Mouse (Mus musculus): ENCODE data around the gene Bpifb2.
"Not testable (repeated sequence)": the region's sequence is repeated elsewhere in the genome, so short reads cannot be mapped to it uniquely, and the experiment has no call there.

Gene Bpifb2

GRCm38 (mm10) chr2:153874745-153875144 is at the start of gene Bpifb2:
Bpifb2 (plus strand) TSS chr2:153875045.
- DNase-seq (ENCODE audit: low spot score in 2 of 2): no peak

GRCm38 (mm10) chr2:153825900-153826299 is 48.9 kb upstream of the Bpifb2 start:
- not testable (repeated sequence) for DNase-seq (ENCODE audit: low spot score in 2 of 2)

- no peak for DNase-seq (ENCODE audit: low spot score in 2 of 2)
Measured at GRCm38 (mm10) chr2:153827171-153827830, 47.5 kb upstream of the Bpifb2 start.

GRCm38 (mm10) chr2:153828704-153829103 is 46.1 kb upstream of the Bpifb2 start:
- no peak for DNase-seq (ENCODE audit: low spot score in 2 of 2)

- no peak for DNase-seq (ENCODE audit: low spot score in 2 of 2)
Measured at GRCm38 (mm10) chr2:153833291-153833690, 41.6 kb upstream of the Bpifb2 start.

- DNase-seq (ENCODE audit: low spot score in 2 of 2): no peak
Measured at GRCm38 (mm10) chr2:153842854-153843253, 32.0 kb upstream of the Bpifb2 start.

- no peak for DNase-seq (ENCODE audit: low spot score in 2 of 2)
Measured at GRCm38 (mm10) chr2:153848389-153848788, 26.5 kb upstream of the Bpifb2 start.

- no peak for DNase-seq (ENCODE audit: low spot score in 2 of 2)
Measured at GRCm38 (mm10) chr2:153850351-153851029, 24.4 kb upstream of the Bpifb2 start.

GRCm38 (mm10) chr2:153851030-153851360 is 23.9 kb upstream of the Bpifb2 start:
- DNase-seq (ENCODE audit: low spot score in 2 of 2): peak; percentile 30 to 47

GRCm38 (mm10) chr2:153853544-153853943 is 21.3 kb upstream of the Bpifb2 start:
- no peak for DNase-seq (ENCODE audit: low spot score in 2 of 2)

GRCm38 (mm10) chr2:153859581-153859980 is 15.3 kb upstream of the Bpifb2 start:
- DNase-seq (ENCODE audit: low spot score in 2 of 2): no peak

GRCm38 (mm10) chr2:153860315-153860714 is 14.5 kb upstream of the Bpifb2 start:
- DNase-seq (ENCODE audit: low spot score in 2 of 2): no peak

GRCm38 (mm10) chr2:153860715-153861114 is 14.1 kb upstream of the Bpifb2 start:
- no peak for DNase-seq (ENCODE audit: low spot score in 2 of 2)

- no peak for DNase-seq (ENCODE audit: low spot score in 2 of 2)
Measured at GRCm38 (mm10) chr2:153861960-153862359, 12.9 kb upstream of the Bpifb2 start.

GRCm38 (mm10) chr2:153870984-153871383 is 3.9 kb upstream of the Bpifb2 start, which contains the start of gene Sun5:
Sun5 (minus strand) TSS chr2:153871084.
- no peak for DNase-seq (ENCODE audit: low spot score in 2 of 2)

GRCm38 (mm10) chr2:153899111-153899510 is 24.3 kb downstream of the Bpifb2 start:
- no peak for DNase-seq (ENCODE audit: low spot score in 2 of 2)

- DNase-seq (ENCODE audit: low spot score in 2 of 2): no peak
Measured at GRCm38 (mm10) chr2:153900088-153900487, 25.2 kb downstream of the Bpifb2 start, which contains the start of gene Bpifb6. Bpifb6 (plus strand) TSS chr2:153900388.

GRCm38 (mm10) chr2:153902726-153903125 is 27.9 kb downstream of the Bpifb2 start:
- no peak for DNase-seq (ENCODE audit: low spot score in 2 of 2)

- DNase-seq (ENCODE audit: low spot score in 2 of 2): no peak
Measured at GRCm38 (mm10) chr2:153906626-153907025, 31.8 kb downstream of the Bpifb2 start.

GRCm38 (mm10) chr2:153914151-153914550 is 39.3 kb downstream of the Bpifb2 start:
- DNase-seq (ENCODE audit: low spot score in 2 of 2): peak; percentile 7 to 39

GRCm38 (mm10) chr2:153917930-153918329 is 43.1 kb downstream of the Bpifb2 start, which contains the start of gene Bpifb3:
Bpifb3 (plus strand) TSS chr2:153918230.
- DNase-seq (ENCODE audit: low spot score in 2 of 2): no peak

- DNase-seq (ENCODE audit: low spot score in 2 of 2): peak; percentile 25 to 40
Measured at GRCm38 (mm10) chr2:153921246-153921645, 46.4 kb downstream of the Bpifb2 start.

- peak; percentile 29 to 40 for DNase-seq (ENCODE audit: low spot score in 2 of 2)
Measured at GRCm38 (mm10) chr2:153929871-153930413, 55.1 kb downstream of the Bpifb2 start.
